Mouse (Mus musculus): ENCODE measurements around the gene Galnt9.

GRCm38 (mm10) chr5:110608336-110608735 lies 64.2 kb downstream of the Galnt9 start:
- TF ChIP-seq POLR2A (IDR thresholded peaks at IDR 0.05; ENCODE audit: borderline replicate concordance, extremely low read depth, insufficient read depth, insufficient read length, poor library complexity, severe bottlenecking) (no peak), CTCF (IDR thresholded peaks at IDR 0.05; ENCODE audit: borderline replicate concordance, extremely low read depth, insufficient read depth, insufficient read length) (no peak)

Measured in brain, embryonic 14.5 days (tissue).